Mouse (Mus musculus): ENCODE results near the gene Eefsec.
A peak's percentile ranks its signal among the peaks of the same experiment; 100 is the strongest.

The Eefsec gene

DNA sequence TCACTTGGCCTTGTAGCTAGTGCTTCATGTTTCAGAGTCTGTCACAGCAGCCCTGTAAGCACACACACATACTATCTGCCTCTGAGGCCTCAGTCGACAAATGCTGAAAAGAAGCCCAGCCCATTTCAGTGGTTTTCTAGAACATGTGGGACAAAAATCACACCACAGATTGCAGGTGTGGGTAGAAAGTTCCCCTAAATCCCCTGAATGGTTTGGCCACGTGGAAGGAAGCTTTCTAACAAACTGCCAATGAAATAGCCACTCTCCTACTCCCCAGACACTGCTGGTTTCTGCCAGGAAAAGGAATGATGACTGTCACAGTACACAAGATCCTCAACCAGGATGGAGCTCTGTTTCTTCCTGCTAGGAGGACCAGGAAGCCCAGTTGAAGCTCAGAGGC is 33.7 kb downstream of the Eefsec start:
- no peak for DNase-seq

DNA sequence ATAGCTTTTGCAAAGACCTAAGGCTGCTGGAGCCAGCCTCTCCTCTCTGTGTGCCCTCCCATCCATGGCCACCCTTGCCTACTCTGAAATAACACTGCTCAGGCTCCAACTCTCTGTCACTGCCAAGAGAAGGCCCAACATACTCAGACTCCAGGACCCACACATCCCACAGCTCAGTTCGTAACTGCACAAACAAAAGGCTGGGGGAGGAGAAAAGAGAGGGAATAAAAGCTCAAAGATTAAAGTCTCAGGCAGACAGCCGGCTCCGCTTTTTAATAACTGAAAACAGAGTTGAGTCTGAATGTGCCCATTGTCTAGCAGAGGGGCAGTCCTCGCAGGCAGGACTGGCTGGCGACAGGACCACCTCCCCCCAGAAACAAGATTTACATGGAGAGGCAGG is 36.8 kb downstream of the Eefsec start:
- DNase-seq: no peak

DNA sequence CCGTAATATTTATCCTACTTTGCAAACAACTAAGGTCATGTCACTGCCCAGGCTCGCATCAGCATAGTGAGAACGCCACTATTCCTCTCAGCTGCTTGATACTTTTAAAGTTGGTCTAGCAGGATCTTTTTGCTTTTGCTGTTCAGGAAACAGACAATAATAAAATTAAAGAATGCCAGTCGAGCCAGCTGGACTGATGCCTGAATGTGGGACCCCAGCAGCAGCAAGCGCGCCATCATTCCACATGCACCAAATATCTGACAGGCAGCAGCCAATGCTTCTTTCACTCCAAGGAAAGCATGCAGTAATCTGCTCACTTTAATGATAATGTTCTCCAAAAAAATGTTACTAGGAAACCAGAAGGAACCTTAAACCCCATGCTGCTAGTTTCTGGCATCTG is 45.9 kb downstream of the Eefsec start:
- no peak for DNase-seq

DNA sequence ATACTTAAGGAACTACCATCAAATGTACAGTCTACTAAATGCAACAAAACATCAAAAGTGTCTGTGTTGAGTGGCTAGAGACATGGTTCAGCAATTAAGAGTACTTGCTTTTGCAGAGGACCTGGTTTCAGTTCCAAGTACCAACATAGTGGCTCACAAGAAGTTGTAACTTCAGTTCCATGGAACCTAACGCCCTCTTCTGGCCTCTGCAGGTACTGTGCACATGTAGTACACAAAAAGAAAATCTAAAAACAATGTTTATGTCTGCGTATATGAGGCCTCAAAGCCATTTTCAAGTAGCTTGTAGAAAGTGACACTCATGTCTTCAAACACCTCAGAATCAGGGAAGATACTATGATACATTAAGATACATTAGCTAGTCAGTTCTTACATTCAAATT is 48.4 kb downstream of the Eefsec start:
- DNase-seq: no peak

DNA sequence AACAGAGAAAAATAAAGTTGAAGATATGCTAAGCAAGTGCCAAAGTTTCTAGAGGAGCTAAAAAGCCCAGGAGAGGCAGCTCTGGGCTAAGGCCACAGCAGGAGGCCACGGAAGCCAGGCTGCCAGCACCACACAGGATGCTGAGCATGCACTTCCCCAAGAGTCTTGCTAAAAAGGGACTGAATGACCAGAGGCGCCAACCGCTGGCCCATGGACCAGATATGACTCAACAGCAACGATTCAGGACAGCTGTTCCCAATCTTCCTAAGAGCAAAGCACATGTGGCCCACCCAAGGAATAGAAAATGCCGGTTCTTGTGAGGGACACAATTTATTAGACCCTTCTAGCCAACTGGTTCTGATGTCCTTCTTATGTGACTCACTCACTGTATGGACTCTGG is 57.4 kb downstream of the Eefsec start:
- no peak for DNase-seq

DNA sequence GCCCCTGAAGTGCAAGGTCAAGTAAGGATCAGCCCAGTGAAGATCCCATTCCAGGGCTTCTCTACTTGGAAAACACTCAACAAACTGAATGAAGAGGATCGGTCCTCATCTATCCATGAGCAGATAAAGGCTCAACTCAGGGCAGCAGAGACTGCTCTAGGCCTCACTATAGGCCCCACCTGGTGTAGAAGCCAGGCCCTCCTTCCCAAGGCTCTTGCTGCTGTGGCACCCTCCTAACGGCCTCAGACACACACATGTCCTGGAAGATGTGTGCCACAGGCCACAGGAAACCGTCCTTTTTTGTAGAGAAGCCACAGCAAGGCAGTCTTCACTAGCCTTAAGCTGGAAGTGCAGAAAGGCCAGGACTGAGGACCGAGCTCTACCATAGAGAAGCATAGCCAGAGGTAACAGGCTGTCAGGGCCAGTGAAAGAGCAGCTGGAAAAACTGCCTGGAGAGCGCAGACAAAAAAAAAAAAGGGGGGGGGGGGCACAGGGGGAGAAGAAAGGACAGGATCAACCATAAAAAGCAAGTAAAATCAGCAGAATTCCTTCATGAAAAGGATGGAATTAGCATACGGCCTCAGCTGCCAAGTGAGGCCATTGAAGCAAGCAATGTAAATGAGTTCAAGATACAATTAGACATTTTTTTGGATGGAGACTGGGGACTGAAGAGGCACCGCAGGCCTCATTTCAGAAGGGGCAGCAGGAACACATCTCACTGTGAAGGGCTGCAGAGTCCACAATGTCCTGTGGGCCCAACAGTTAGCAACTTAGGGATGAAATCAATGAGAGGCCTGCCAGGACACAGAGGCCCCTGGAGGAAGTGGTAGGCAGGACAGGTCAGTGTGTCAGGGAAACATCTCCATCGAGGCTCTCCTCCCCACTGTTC is 58.3 kb downstream of the Eefsec start:
- DNase-seq: no peak

DNA sequence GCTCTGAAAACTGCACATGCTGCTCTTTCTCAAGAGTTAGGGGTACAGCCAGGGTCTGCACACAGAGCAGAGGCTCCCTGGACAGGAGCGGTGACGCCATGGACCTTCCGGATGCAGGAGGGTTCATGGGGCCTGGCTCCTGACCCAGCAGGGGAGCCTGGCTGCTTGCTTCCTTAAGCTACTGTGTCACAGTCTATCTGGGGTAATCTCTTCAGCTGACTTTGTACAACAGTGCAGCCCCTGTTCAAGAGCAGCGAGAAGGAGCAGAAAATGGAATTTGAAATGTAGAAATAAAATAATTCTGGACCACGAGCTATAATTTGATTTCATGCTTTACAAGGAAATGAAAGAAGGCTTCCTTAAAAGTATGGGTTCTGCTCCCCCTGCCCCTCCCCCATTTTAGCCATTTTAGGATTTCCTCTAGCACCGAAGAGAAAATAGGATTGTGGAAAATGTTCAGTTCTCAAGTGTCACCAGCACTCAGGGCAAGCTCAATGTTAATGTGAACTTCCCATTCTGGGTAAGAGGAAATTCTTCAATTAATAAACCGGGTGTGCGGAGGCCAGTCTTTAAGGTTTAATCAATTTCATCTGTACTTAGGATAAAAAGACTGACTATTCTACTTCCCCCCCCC is 61.8 kb downstream of the Eefsec start:
- DNase-seq: no peak

DNA sequence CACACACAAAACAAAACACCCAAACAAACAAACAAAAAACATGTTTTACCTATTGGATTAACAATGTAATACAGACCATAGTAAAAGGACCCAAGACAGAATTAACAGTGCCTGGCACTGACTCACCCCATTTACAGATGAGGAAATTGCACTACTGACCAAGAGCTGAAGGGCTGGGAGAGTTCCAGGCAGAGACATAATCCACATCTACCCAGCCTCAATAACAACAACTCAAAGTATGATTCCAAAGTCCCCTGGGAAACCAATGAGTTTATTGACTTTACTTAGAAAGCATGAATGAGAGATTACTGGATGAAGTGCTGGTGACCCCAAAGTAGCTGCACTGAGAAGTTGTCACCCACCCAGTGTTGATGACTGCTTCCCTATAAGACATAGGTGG is 62.6 kb downstream of the Eefsec start:
- no peak for DNase-seq

DNA sequence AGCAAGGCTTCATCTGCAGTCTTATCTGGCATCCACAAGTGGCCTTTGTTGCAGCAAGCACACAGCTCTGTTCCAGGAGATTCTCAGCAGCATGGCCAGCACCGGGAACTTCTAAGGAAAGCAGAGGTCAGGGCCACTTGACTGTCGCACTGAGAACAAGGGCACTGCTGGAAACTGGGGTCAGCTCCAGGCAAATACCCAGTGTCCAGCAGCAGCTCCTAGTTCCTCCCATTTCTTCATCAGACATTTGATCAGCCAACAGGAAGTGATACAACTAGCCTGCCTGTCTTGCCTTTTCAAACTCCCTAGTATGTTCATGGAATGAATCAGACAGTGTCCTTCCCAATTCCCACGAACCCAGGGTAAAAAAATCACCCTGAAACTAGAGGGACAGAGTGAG is 66.6 kb downstream of the Eefsec start:
- DNase-seq: no peak

DNA sequence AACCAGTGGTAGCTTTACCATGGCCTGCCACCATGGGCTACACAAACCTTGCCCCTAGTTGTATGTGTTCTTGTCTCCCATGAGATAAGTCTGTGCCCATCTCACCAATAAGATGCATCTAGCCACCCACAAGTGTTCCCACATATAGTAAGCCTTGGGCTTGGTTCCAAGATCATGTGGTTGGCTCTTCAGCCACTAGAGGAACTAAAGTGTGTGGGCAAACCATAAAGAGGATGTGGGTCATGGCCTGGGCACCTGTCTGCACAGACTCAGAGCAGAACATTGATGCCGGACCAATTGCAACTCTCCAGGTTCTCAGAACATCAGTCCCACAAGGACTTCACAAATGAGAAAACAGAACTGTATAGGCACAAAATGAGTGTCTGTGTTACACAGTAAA is 67.5 kb downstream of the Eefsec start:
- DNase-seq: no peak

DNA sequence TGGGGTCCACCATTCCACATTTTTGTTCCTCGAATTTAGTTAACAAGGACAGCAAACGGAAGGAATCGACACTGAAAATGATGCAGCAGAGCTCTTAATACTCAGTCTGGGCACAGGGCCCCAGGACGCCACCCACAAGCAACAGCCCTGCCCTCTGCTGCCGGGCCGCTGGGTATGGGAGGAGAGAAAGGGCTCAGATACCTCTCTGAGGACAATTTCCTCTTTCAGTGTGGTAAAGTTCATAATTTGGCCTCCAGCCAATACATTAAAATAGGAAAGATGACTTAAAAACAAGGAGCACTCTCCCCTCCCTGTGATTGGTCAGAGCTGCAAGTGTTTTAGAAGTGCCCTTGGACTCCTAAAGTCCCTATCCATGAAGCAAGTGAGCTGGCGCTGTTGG is 72.1 kb downstream of the Eefsec start:
- no peak for DNase-seq

DNA sequence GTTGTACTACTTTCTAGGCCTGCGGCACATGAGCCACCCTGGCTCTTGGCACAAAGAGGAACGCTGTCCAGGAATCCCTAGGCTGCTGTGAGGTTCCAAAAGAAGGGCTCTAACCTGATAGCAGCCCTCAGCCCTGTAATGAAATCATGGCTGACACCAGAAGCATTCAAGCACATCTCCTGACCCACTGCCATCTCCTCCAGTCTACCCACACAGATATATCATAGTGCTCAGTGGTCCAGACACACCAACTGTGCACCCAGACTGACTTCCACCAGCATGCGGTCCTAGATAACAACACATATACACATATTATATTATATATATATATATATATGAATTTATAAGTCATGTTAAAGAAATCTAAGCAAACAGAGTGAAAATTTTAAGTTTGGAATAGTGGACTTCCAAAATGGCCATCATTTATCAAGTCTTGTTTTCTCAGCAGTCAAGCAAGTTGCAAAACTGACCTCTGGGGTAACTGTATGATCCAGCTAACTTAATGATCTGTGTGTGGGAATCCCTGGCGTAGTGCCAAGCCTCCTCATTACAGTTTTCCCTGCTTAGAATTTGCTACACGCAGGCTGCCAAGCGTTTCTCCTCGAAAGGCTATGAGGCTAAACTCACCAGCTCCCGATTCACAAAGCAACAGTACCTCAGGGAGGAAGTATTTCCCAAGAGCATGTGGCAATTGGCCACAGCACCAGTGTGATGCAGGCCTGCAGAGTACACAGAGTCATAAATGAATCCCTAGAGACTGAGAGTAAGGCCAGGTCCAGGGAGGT is 76.3 kb downstream of the Eefsec start:
- peak; percentile 22 for DNase-seq

DNA sequence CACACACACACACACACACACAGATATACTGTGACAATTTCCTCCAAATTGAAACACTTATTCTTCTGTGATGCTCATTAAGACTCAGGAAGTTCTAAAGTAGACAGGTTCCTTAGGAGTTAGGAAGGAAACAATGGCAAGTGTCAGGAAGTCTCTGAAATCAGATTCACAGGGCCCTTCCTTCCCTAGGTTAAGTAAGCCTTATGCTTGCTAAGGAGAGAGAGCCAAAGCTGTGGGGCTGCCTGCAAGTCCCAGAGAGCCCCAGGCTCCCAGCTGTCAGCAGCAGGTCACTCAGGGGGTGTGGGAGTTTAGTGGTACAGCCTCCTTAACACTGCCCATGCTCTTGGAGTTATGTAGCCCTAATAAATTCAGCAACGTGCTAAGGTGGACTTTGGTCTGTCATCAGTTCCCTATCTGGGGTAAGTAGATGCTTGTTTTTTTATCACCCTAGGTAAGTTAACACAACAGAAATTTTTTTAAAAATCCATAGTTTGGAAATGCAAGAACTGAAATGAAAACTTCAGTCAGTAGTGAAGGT is 82.8 kb downstream of the Eefsec start:
- no peak for DNase-seq

DNA sequence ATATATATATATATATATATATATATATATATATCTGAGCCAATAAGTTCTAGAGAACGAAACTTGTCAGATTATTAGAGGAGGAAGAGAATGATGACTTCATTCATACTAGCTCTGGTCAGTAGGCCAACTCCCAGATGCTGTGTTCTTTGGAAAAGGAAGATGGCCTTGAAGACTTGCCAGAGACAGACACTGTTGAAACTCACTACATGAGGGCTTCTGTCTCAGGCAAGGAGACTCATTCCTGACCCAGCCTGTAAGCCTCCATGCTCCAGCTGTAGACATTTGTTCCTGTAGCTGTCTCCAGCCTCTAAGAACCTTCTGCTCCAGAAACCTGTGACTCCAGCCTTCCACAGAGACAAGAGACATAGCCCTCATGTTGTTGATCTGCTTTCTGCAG is 85.2 kb downstream of the Eefsec start:
- DNase-seq: no peak

DNA sequence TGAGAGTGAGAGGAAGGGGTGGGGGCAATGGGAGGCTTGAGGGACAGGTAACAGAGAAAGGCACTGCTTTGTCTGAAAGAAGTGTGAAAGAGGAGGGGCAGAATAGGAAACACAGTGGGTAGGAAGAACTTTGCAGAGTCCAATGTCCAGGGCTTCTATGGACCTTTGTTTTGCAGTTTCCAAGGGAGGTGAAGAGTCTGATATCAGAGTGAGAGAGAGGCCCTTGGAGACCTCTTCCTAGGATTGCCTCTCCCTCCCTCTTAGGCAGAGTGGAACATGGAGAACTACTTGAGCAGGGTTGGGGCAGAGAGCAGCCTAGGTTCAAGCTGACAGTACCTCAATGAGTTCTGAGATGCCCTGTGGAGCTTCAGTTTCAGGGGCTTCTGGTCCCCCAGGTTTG is 88.1 kb downstream of the Eefsec start:
- no peak for DNase-seq

DNA sequence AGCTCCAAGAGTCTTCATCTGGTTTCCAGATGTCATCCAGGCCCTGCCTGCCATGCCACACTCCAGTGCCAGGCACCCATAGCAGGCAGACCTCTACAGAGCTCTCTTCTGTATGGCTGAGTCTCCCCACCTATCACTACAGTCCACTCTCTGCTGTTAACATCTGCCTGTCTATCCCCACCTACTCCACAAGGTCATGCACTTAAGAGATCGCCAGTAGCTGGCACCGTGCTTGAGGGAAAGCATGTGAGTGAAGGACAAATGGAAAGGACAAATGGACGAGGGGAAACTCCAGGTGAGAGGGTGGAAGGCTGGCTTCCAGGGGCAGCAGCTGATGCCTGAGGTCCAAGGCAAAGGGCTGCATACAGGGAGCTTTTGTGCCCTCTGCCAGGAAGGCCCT is 90.5 kb downstream of the Eefsec start:
- no peak for DNase-seq

DNA sequence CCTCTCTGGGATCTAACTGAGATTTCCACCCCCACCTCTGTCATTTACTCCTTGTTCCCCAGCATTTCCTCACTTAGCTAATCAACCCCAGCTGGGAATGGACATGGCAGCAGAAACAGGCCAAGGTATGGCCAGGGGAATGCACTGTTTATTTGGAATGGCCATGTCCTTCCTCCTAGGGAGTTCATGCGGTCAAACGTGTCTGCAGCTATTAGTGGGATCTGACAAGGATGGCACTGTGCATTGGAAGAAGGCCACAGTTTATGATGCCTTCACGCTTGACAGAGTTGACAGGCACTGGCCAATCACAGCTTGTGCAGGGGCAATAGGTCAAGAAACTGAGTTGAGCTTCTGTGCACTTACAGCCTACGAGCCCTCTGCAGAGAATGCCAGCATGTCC is 93.8 kb downstream of the Eefsec start:
- DNase-seq: no peak

DNA sequence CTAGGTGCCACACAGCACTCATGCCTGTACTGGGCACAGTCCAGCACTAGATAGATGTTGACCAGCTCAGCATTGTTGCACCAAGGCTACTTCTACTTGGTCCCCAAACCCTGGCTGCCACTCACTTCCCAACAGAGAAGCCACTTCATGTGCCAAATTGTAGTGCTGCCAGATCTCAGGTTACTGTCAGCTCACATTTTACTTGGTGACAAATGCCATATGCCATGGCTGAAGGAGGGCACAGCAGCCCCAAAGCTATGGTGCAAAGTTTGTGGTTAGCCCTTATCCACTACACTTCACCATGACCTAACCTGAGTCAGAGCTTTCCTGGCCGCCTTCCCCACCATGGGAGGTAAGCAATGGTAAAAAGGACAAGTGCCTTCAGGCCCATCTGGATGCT is 99.6 kb downstream of the Eefsec start:
- no peak for DNase-seq

DNA sequence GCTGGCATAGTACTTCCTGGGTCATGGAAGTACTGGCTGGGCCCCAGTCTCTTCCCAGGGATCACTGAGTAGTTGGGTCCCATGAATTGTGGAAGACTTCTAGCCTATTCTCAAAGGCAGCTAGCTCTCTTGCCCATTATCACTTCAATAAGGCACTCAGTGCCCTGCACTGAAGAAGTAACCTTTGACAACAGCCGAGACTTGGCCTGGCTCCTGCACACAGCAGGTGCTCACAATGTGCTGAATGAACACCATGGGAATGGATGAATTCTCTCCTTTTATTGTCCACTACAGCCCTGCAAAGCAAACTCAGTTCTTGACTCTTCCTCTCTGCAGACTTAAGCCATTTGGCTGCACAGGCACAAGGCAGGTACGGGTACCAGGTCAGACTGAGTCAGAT is 101.0 kb downstream of the Eefsec start:
- no peak for DNase-seq

DNA sequence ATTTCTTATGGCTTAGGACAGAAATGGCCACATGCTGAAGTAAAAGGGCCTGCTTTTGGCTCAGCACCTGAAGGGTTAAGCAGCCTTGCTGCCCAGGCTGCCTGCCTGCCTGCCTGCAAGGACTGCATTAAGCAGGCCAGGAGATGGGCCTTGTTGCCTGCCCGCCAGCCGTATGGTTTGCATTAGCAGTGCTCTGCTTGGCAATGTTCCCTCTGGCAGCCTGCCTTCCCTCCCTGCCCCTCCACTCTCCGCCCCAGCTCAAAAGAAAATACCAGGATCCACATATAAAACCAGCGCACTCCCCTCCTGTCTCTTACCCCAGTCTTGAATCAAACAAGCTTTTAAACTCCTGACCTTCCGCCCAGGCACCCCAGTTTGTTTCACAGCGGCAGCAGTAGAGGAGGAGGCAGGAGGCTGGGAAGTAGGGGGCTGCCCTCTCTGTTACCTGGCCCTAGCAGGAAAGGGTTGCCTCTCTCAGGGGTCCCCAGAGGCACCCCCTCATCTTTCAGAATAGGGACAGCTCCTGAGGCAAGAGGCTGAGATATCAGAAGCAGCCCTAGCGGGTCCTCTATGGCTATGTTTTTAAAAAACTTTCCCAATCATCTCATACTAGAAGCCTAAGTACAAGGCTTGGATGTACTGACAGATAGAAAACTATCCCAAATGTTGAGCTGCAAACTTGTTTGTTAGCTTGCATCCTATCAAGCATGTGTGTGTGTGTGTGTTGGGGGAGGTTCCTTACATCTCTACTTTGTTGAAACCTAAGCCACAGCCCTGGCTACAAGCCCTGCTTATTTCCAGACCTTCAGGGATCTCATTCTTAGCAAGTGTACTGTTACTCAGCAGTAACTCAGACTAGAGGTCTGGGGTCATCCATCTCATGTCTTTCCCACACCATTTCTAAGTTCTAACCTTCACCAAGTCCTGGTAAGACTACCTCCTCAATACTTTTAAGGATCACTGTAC is 102.6 kb downstream of the Eefsec start:
- peak; percentile 85 for DNase-seq

DNA sequence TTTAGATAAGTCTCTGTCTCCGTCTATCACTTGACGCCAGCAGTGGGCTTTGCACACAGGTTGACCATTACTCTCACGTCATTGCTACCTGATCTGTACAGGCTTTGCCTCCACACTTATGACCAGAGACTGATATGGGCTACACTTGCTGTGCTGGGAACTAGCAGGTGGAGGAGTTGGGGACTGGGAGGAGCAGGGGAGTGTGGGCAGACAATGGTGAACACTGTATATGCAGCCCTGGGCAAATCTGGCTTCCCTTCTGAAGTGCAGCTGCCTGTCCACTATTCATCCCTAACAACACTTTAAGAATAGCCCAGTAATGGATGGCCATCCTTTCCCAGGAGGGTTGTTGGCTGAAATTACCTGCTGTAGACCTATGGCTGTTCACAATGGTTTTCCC is 103.4 kb downstream of the Eefsec start:
- DNase-seq: no peak

DNA sequence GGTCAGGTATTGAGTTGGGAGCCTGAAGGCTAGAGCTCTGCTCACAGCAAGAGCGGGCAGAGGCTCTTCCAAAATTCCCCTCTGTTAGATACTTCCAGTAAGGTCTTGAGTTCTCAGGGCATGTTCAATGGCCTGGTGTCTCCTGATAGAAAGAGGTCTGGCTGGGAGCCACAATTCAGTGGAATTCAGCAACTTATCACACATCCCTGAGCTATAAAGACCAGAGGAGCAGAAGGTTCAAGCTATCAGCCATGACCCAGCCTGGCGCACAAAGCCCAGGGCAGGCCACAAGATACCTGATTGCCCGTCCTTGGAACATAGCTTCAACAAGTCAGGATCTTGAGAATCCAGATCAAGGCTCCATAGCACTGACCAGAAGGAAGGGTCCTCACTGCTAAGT is 105.2 kb downstream of the Eefsec start:
- DNase-seq: no peak
